Mouse (Mus musculus): ENCODE results near the gene Ndufs1.

Ndufs1 gene

GRCm38 (mm10) chr1:63115540-63115939 is 61.1 kb downstream of the Ndufs1 start:
- no peak for DNase-seq (ENCODE audit: low read depth, low spot score)

GRCm38 (mm10) chr1:63115096-63115495 is 61.5 kb downstream of the Ndufs1 start:
- no peak for DNase-seq (ENCODE audit: low read depth, low spot score)

GRCm38 (mm10) chr1:63114136-63114781 is 62.4 kb downstream of the Ndufs1 start, which contains the start of gene Ino80d:
Gene Ino80d, minus strand, starts transcription at chr1:63114667.
- peak; percentile 68 for DNase-seq (ENCODE audit: low read depth, low spot score)

- DNase-seq (ENCODE audit: low read depth, low spot score), result no peak
These were observed 63.1 kb downstream of the Ndufs1 start for GRCm38 (mm10) chr1:63113274-63114135.

- no peak for DNase-seq (ENCODE audit: low read depth, low spot score)
These were observed 63.8 kb downstream of the Ndufs1 start for GRCm38 (mm10) chr1:63112865-63113261.

- DNase-seq (ENCODE audit: low read depth, low spot score), result no peak
These were observed 64.3 kb downstream of the Ndufs1 start for GRCm38 (mm10) chr1:63112151-63112864.

DNA sequence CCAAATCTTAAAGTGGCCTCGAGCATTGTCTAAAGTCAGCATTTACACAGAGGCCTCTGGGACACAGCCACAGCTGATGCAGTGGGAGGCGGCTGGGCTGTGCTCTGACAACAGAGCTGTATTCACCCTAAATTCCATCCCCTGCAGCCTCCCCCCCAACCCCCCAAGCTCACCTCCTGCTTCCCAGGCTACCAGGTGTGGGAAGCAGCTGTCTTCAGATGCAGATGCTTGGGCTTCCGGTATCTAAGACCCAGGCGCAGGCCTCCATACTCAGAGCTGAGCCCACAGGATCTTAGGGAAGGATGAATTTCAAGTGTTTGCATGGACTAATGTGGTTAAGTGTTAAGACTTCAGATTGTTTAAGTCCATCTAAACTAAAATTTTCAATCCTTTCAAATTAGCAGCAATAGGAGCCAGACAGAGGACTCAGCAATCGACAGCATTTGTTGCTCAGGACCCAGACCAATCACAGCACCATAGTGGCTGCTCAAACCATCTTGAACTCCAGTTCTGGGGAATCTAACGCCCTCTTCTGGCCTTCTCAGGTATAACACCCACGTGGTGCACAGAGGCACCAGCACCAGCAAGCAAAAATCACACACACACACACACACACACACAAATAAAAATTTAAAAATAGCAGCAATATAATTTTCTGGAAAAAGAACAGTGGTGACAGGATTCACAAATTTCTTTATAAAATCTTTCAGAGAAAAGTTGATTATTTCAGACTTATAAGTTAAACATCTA is 65.9 kb downstream of the Ndufs1 start:
- DNase-seq (ENCODE audit: low read depth, low spot score), result no peak

DNA sequence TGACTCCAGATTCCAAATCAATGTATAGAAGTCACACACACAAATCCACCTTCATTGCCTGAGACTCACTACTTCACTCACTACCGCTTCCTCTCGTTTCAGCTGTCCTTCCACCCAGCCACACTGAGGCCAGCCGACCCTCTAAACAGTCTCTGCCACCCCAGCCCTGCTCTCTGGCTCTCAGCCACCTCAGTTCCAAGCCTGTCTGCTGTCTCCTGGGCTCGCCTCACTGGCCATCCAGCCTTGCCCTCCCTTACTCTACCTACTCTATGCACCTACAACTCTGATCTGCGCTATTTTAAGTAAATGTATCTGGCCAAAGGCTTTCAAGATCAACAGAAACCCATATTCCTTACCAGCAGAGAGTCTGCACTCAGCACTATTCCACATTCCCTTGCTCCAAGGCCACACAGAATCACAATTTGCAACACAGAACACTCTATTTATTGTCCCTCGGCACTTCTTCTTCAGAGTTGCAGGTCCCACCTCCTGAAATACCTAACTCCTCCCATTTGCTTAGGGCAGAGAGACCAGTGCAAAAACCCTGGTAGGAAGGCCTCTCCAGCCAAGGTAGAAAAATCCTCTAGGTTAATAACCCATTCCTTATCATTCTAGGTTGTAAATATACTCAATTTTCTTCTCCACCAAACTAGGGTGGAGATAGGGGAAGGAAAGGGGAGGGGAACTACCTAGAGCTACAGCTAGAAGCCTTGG is 68.9 kb downstream of the Ndufs1 start:
- no peak for DNase-seq (ENCODE audit: low read depth, low spot score)

GRCm38 (mm10) chr1:63102758-63103451 is 73.7 kb downstream of the Ndufs1 start:
- no peak for DNase-seq (ENCODE audit: low read depth, low spot score)

DNA sequence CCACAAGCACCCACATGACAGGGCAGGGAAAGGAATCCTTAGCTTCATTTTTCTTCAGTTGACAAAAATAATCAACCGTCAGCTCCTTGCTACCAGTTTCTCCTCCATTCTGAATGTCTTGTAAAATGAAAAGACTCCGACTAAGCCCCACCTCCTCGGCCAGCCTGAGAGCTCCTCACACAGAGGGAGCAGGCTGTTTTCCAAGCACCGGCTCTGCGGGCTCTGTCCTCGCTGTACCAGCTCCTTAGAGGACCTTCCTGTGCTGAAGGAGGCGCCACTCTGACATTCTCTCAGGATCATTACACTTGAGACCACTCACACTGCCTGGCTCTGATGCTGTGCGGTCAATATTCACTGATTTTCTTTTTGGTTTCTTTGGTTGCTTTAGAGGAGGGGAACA is 76.4 kb downstream of the Ndufs1 start:
- DNase-seq (ENCODE audit: low read depth, low spot score), result no peak

DNA sequence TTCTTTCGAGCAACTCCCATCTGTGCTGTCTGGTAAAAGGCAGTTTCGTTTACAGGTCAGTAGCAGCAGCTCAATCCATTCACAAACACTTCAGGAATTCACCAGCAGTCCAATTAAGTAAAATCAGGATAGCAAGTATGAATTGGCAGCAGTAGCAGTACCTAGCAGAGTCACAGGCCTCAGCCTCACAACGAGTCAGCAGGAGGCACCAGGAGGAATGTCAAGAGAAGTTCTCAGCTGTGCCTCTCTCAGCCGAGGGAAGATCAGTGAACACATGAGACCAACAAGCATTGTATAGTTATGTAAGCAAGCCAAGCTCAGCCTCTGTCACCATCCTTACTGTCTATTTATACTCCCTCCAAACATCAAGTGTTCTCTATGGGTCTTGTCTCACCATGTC is 77.8 kb downstream of the Ndufs1 start:
- DNase-seq (ENCODE audit: low read depth, low spot score), result no peak

DNA sequence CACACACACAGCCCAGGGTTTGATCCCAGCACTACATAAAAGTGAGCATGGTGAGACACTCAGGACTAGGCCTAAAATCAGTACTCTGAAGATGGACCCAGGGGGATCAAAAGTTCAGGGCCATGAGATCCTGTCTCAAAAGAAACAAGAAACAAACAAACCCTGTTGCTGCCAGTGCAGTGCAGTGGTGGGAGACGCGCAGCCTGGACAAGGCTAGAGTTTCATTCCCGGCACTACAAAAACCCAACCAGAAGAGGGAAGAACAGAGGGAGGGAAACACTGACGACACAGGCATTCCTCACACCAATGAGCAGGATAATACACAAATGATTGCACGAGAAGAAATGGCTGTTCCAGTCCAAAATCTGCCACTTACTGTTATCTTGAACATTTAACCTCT is 80.6 kb downstream of the Ndufs1 start:
- DNase-seq (ENCODE audit: low read depth, low spot score), result no peak

All from embryo, embryonic 11.5 days (tissue).